Mouse (Mus musculus) liver, postnatal 0 days (tissue): ENCODE measurements around the gene Rad23a. TPM values are rescaled to one million over a fixed set of nuclear protein-coding genes. Genes with fewer than 3 reads are reported as not detected.

Source experiments
- ATAC-seq: fragments of 200-750 bp; cut with Nextera tagmentation; 2 replicates; pipeline ENCODE4 v1.8.0; 2017; ENCODE audit warnings: mild to moderate bottlenecking, moderate library complexity
- DNase-seq: peaks from one replicate; pipeline ENCODE4 v3.0.0-alpha.2; 2016
- H3K27ac ChIP-seq: fragments of 300-500 bp; sonication (generic); 2 replicates; pipeline ENCODE4 v1.5.1; 2014; ENCODE audit warnings: antibody characterized with exemption, moderate library complexity, mild to moderate bottlenecking, low read depth
- H3K27me3 ChIP-seq: fragments of 300-500 bp; sonication (generic); 2 replicates; pipeline ENCODE4 v1.6.1; 2014; ENCODE audit warnings: low read length, control low read depth, mixed read lengths; ENCODE audit not compliant: insufficient read depth
- H3K36me3 ChIP-seq: fragments of 300-500 bp; sonication (generic); replicated peaks from 2 replicates; pipeline ENCODE4 v1.6.1; 2014; ENCODE audit warnings: mild to moderate bottlenecking, control low read depth, low read length, moderate library complexity, mixed read lengths; ENCODE audit not compliant: insufficient read depth
- H3K4me1 ChIP-seq: fragments of 300-500 bp; sonication (generic); 2 replicates; pipeline ENCODE4 v1.6.1; 2014; ENCODE audit warnings: antibody characterized with exemption, mild to moderate bottlenecking, control low read depth; ENCODE audit not compliant: insufficient read depth
- H3K4me2 ChIP-seq: fragments of 300-500 bp; sonication (generic); 2 replicates; pipeline ENCODE4 v1.6.1; 2014; ENCODE audit warnings: low read depth, mild to moderate bottlenecking, low read length, moderate library complexity, mixed read lengths
- H3K4me3 ChIP-seq: fragments of 300-500 bp; sonication (generic); 2 replicates; pipeline ENCODE4 v1.5.1; 2014; ENCODE audit warnings: low read depth, low read length
- H3K9ac ChIP-seq: fragments of 300-500 bp; sonication (generic); replicated peaks from 2 replicates; pipeline ENCODE4 v1.6.1; 2014; ENCODE audit warnings: mild to moderate bottlenecking, moderate library complexity
- H3K9me3 ChIP-seq: fragments of 300-500 bp; sonication (generic); 2 replicates; pipeline ENCODE4 v1.6.1; 2016; ENCODE audit warnings: mild to moderate bottlenecking, control low read depth, low read length, mixed read lengths
- CTCF ChIP-seq: sonication (generic); IDR thresholded peaks from 2 replicates; pipeline ENCODE4 v1.5.1; 2016; ENCODE audit warnings: antibody characterized with exemption, low read depth
- EP300 ChIP-seq: IDR thresholded peaks from 2 replicates; pipeline ENCODE4 v1.6.1; 2016; ENCODE audit warnings: antibody characterized with exemption, low read depth, mild to moderate bottlenecking
- WGBS: fragments of 180-500 bp; shearing (Covaris S2); extraction: QIAGEN DNeasy Blood & Tissue Kit; methylation state at CpG from one replicate; pipeline ENCODE4 v1.1.7; 2014; ENCODE audit not compliant: insufficient replicate concordance; 5-methylcytosine and 5-hydroxymethylcytosine counted together
- polyA plus RNA-seq: library from polyadenylated mRNA; unstranded; fragments of >200 nt; fragmentation: Nextera tagmentation; extraction: Ambion mirVana; gene quantifications from 2 replicates; pipeline ENCODE4 v1.2.1, GENCODE M21; 2015

Rad23a gene
- polyA plus RNA-seq, 1 experiment from 2014 or later, result 164 TPM

DNA sequence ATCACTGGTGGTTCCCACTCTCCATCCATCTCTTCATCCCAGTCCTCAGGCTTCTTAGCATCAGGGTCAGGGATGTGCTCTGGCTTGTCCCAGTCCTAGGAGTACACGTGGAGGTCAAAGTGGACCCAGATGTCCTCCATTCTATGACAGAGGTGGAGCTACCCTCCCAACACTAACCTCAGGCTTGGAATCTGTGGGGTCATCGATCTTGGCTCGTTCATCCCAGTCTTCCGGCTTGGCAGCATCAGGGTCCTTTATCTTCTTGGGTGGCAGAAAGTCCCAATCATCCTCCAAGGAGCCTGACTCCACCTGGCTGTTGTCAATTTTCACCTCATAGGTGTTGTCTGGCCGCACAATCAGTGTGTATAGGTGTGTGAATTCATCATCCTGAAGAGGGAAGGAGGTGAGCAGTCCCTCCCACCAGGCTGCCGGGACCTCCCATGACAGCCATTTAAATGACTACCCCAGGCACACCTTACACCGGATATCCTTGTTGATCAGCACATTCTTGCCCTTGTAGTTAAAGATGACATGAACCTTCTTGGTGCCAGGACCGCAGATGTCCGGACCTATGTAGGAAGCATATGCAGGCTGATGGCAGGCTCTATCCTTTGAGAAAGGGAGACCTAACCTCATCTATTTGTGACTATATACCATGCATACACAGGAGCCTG is 4.1 kb upstream of the Rad23a start:
- TF ChIP-seq EP300 (no peak), CTCF (no peak)
- ATAC-seq (no peak), DNase-seq (no peak)
- Histone ChIP-seq H3K9ac (peak overlapping the region; percentile 80), H3K9me3 (no peaks in the 10 kb centered on the region), H3K4me1 (peaks cover 33% of the 10 kb centered on the region), H3K27me3 (no peaks in the 10 kb centered on the region), H3K4me3 (peak overlapping the region; percentile 71; the same call in 1 of the 2 replicates), H3K27ac (no peak overlapping the region), H3K36me3 (peaks cover 43% of the 10 kb centered on the region), H3K4me2 (peak overlapping the region; percentile 88)
- 74% methylated on average over 9 of the region's 9 CpGs for WGBS

GRCm38 (mm10) chr8:84841514-84841913 is 1.0 kb upstream of the Rad23a start:
- DNase-seq (no peak), ATAC-seq (no peak)
- H3K36me3 ChIP-seq, result peaks cover 64% of the 10 kb centered on the region
- H3K9me3 ChIP-seq, result no peaks in the 10 kb centered on the region
- 75% methylated on average over 1 of the region's 1 CpGs for WGBS
- H3K27me3 ChIP-seq, result no peaks in the 10 kb centered on the region
- H3K9ac ChIP-seq, result no peak overlapping the region
- H3K4me1 ChIP-seq, result peaks cover 27% of the 10 kb centered on the region
- no peak overlapping the region for H3K4me2 ChIP-seq
- H3K4me3 ChIP-seq, result no peak overlapping the region
- TF ChIP-seq EP300, result no peak
- TF ChIP-seq CTCF, result no peak
- H3K27ac ChIP-seq, result peak overlapping the region; percentile 92; the same call in 1 of the 2 replicates

DNA sequence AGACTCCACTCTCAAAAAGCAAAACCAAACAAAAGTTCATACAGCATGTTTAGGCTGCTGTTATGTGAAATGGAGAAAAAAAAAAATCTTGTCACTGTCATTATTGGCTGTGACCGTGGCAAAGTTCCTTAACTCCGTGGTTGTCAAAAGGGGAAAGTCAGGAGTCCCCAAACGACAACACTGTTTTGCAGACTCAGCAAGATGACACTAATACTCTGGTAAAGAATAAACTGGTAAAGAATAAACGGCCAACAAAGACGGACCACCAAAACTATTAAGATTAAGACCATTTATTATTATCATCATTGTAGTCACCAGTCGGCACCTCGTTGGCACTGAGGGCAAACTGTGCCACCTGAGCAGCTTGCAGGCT is 604 bp downstream of the Rad23a start:
- H3K9me3 ChIP-seq, result no peaks in the 10 kb centered on the region
- peaks cover 25% of the 10 kb centered on the region for H3K4me1 ChIP-seq
- H3K27me3 ChIP-seq, result no peaks in the 10 kb centered on the region
- peak overlapping the region; percentile 81 for H3K4me2 ChIP-seq
- ATAC-seq, result no peak
- peak overlapping the region; percentile 92 for H3K9ac ChIP-seq
- no peak for TF ChIP-seq EP300
- peak overlapping the region; percentile 81 for H3K4me3 ChIP-seq
- peaks cover 75% of the 10 kb centered on the region for H3K36me3 ChIP-seq
- peak overlapping the region; percentile 92 for H3K27ac ChIP-seq
- 0% methylated on average over 7 of the region's 7 CpGs for WGBS
- no peak for DNase-seq

DNA sequence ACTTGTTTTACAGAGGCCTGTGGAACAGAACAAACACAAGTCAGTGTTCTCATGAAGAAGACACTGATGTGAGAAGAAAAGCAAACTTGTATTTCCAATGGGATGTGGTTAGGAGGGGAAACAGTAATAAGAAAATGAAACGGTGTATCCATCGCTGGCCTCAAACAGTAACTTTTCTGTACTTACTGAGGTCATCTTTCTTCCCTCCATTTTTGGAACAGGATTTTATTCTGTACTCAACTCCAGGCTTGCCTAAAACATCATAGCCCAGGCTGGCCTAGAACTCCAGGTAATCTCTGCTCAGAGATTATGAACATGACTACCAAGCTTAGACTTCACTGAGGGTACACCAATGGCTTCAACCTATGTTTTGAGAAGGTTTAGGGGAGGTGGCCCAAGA is 1.1 kb downstream of the Rad23a start:
- Histone ChIP-seq H3K27ac (peak overlapping the region; percentile 92), H3K9ac (peak overlapping the region; percentile 92), H3K4me2 (peak overlapping the region; percentile 81), H3K9me3 (no peaks in the 10 kb centered on the region), H3K27me3 (no peaks in the 10 kb centered on the region), H3K36me3 (peaks cover 75% of the 10 kb centered on the region), H3K4me1 (peaks cover 24% of the 10 kb centered on the region), H3K4me3 (peak overlapping the region; percentile 81)
- ATAC-seq, result no peak
- no peak for DNase-seq
- no peak for TF ChIP-seq EP300
- TF ChIP-seq CTCF, result no peak
- WGBS, result 66% methylated on average over 2 of the region's 2 CpGs

- peak overlapping the region; percentile 92 for H3K27ac ChIP-seq
- peak overlapping the region; percentile 53 for H3K4me3 ChIP-seq
- H3K27me3 ChIP-seq, result no peaks in the 10 kb centered on the region
- peaks cover 21% of the 10 kb centered on the region for H3K4me1 ChIP-seq
- DNase-seq (peak; percentile 81), ATAC-seq (peak; percentile 78)
- TF ChIP-seq CTCF (no peak), EP300 (peak; percentile 98)
- peak overlapping the region; percentile 81 for H3K4me2 ChIP-seq
- WGBS, result 53% methylated on average over 5 of the region's 5 CpGs
- peak overlapping the region; percentile 76 for H3K9ac ChIP-seq
- peaks cover 75% of the 10 kb centered on the region for H3K36me3 ChIP-seq
- no peaks in the 10 kb centered on the region for H3K9me3 ChIP-seq
Measured at GRCm38 (mm10) chr8:84838513-84838912, 2.0 kb downstream of the Rad23a start.

DNA sequence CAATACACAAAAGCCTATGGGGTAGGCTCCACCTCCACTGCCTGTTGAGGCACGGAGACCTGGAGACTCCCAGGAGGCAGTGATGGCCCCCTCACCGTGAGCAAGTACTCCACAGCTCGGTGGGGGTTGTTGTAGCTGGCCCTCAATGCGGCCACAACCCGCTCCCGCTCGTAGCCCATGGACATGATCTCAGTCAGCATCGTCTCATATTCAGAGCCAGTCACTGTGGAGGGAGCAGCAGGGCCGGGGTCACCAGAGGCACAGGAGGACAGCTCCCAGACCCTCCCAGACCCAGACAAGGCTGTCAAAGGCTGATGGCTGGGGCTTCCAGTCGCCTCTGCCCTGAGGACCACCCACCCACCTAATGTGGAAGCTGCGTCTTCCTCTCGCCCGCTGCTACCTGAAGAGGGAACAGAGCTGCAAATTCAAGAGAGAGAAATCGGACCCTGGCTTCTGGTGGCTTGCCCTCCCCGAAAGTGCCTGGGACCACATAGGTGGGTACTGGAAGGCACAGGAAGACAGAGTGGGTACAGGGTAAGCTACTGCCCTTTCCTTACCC is 2.5 kb downstream of the Rad23a start:
- Histone ChIP-seq H3K36me3 (peaks cover 74% of the 10 kb centered on the region), H3K9me3 (no peaks in the 10 kb centered on the region), H3K27ac (peak overlapping the region; percentile 88), H3K4me1 (peaks cover 26% of the 10 kb centered on the region), H3K4me3 (peak overlapping the region; percentile 53), H3K4me2 (peak overlapping the region; percentile 67), H3K9ac (peak overlapping the region; percentile 76), H3K27me3 (no peaks in the 10 kb centered on the region)
- DNase-seq, result no peak
- TF ChIP-seq CTCF (no peak), EP300 (no peak)
- peak; percentile 10 for ATAC-seq
- 79% methylated on average over 15 of the region's 15 CpGs for WGBS
